Mouse (Mus musculus) cerebellum, adult 9-10 months (tissue): ENCODE measurements around the gene Cdh6.

Experiments used
- DNase-seq: peaks from one replicate; pipeline ENCODE4 v3.0.0; 2022

The Cdh6 gene

GRCm38 (mm10) chr15:13155418-13155817 is 18.1 kb downstream of the Cdh6 start:
- DNase-seq = no peak

GRCm38 (mm10) chr15:13141983-13142382 is 31.5 kb downstream of the Cdh6 start:
- DNase-seq = no peak

- no peak for DNase-seq
Observed at GRCm38 (mm10) chr15:13139662-13140061, 33.8 kb downstream of the Cdh6 start.

DNA sequence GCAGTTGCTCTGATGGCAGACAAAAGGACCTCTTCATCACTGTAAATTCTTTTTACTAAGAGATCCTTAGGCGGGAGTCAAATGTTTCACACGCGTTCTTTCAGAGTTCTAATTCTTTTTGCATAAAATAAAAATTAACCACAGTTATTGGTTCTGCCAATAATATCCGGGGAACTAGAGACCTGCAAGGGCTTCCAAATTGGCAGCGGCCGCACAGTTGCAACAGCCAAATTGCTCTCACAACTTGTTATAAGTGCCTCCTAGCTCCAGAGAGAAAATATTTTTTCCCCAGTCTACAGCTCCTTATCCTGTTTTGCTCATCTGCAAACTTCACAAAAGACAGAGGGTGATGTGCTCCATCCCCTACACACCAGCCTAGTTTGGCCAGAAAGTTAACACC is 36.3 kb downstream of the Cdh6 start:
- no peak for DNase-seq

GRCm38 (mm10) chr15:13134086-13134485 is 39.4 kb downstream of the Cdh6 start:
- peak; percentile 7 for DNase-seq

DNA sequence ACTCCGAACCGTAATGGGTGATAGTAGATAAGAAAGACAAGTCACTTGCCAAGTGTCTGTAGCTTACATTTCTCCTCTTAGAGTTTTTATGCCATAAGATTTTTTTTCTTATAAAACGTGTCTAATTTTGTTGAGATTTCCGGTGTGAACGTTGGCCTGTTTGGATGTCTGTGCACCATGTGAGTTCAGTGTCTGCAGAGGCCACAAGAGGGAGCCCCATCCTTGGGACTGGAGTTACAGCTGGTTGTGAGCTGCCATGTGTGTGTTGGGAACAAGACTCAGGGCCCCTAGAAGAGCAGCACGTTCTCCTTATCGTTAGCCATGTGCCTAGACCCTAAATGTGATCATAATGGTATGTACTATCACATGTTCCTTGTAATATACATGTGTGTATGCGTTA is 40.1 kb downstream of the Cdh6 start:
- DNase-seq = no peak

GRCm38 (mm10) chr15:13132493-13132892 is 41.0 kb downstream of the Cdh6 start:
- DNase-seq = no peak

DNA sequence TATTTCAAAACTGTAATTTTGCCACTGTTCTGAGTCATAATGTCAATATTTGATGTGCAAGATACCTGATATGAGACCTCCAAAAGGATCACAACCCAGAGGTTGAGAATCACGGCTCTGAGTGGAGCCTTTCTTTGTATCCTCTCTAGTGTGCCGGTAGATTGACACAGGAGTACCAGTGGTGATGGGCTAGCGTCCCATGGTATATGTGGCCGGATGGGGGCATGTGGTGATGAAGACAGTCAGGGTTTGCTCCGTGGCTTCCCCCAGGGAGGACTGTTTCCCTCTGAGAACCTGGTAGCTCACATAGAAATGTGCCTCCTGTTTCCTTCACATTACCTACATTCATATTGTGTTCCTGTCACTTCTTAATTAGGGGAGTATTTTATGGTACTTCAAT is 43.2 kb downstream of the Cdh6 start:
- DNase-seq = no peak

GRCm38 (mm10) chr15:13100341-13100740 is 73.1 kb downstream of the Cdh6 start:
- no peak for DNase-seq

GRCm38 (mm10) chr15:13097861-13098260 is 75.6 kb downstream of the Cdh6 start:
- no peak for DNase-seq

- DNase-seq = no peak
Observed at GRCm38 (mm10) chr15:13095406-13095805, 78.1 kb downstream of the Cdh6 start.

DNA sequence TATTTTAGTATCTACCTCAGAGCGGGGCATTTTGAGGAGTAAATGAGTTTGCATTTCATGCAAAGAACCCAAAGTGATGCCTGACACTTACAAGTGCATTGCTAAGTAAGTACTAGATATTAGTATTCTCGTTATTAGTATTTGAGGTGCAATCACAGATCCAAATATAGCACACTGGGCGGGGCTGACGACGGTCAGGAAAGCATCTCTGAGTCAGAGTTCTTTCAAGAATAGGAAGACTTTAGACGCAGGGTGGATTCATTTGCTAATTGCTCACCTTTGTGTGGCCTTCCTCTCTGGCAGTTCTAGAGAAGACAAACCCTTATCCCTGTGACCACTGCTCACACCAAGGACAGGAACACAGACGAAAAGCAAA is 78.6 kb downstream of the Cdh6 start:
- no peak for DNase-seq

DNA sequence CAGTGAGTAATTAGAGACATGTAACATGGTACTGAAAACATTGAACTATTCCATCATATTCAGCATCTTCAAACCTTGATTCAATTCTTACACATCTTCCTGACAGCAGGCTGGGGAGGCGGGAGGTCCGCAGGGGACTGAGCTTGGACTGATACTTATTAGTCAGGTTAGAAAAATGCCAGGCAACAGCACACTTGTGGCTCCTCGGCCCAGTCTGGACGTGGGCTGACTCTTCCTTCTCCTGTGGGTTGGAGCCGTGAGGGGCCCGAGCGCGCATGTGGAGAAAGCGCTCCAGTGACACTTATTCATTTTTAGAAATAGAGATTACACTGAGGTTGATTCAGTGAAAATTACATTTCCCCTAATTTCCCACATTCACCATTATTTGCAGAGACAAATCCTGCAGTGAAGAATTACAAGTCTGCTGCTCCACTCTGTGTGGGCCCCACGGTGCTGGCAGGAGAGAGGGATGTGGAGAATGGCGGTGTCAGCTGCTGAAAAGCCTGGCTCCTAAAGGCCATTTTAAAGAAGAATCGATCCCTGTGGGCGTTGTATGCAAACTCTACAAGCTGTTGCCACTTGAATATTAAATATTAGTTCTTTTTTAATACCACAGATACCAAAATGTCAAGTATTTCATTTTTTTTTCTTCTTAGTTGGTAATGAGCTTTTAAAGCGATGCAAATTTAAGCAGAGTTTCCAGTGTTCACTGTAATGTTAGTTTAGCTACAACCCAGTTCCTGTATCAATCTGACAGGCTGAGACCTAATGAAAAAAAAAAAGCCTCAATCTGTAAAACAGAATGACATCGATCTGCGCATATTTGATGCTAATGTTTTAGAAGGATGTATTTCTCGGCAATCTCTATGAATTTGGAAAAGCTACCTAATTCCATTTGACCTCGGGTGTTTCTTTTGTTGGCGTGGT is 79.3 kb downstream of the Cdh6 start:
- DNase-seq = no peak

DNA sequence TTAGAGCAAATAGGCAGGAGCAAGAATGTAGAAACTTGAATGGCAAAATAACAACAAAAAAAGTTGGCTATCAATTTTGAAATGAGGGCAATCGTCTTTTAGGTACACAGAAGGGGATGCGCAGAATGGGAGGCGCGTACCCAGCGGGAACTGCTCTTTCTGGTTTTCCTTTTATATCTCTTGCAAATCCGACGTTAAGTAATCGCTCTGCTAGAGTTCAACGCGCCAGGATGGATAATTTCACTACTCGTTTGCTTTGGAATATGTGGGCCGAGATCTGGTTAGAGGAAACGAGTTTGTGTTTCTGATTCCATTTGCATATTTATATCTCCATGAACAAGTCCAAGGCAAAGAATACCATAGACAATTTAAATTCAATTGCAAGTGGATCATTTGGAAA is 81.4 kb downstream of the Cdh6 start:
- DNase-seq = no peak

DNA sequence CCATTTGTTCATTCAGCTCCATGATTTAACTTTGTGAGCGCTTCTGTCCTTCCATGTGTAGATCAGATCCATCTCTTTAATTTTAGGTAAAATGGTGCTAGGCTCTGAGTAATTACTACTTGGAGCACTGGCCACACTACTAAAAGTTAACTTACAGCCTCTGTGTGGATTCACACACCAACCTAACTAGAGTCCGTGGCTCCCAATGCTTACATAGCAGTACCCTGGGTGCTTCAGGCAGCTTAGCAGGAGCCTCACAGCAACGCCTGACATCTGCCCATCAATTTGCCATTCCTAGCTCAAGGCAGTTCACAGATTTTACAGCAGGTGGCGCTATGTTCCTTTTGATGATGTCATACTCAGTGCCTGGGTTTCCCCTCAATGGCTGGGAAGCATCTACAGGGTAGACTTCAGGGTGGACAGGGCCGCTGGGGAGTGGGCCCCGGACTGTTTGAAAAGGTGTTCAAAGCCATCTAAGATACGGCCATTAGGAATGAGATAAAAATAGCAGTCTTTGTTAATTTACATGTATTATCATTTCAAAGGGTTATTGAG is 84.9 kb downstream of the Cdh6 start:
- DNase-seq = peak; percentile 13

DNA sequence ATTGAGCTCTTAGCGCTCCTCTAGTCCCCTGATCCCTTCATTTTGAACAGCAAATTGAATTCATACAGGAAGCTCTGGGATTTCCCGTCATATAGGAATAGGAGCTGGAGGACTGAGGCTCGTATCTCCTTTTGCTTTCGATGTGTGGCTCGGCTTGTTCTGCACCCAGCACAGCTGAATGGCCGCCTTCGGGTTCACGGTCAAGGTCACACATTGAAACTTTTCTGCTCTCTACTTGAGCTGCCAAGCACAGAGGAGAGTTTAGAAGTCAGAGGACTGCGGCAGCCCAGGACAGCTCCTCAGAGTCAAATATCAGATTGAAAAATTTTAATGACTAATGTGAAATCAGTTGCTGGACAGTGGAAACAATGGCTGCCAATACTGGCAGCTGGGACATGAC is 88.7 kb downstream of the Cdh6 start:
- DNase-seq = no peak

DNA sequence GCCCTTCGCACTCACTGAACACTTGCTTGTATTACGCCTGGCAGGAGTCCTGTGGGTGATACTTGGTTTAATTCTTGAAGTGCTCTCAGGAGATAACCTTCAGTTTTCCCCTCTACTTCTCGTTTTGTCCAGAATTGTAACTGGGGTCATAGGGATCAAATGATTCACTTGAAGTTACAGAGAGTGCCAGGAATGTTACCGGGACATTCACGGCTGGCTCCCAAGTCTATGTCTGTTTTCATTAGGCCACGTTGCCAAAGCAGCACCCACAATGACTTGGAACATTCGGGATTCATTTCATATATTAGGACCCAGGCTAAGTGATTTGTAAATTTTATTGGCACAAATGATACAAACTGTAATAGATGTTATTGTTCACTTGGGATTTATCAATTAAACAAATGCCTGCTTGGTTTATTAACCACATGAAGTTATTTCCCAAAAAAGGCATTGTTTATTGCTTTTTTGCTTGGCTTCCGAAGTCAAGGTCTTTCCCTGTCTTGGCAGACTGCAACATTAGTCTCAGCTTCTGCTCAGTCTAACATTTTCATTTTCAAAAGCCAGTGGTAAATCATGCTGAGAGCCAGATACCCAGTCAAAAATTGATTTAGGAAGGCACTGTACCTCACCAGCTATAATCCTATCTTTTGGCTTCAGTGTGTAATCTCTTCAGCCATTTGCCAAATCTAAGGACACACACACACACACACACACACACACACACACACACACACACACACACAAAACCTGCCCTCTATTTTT is 96.4 kb downstream of the Cdh6 start:
- DNase-seq = no peak

DNA sequence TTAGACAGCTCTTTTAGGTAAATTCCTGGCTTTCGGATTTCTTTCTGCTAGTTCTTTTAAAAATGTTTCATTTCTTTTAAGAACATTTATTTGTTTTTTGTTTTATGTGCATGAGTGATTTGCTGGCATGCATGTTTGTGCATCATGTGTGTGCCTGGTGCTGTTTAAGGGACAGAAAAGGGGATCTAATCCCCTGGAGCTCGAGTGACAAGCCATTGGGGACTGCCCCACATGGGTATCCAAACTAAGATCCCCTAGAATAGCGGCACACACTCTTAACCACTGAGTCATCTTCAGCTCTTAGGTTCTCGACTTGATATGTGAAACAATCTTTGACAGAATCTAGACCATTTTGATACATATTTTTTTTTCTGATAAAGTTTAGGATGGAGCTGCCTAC is 99.4 kb downstream of the Cdh6 start:
- no peak for DNase-seq

DNA sequence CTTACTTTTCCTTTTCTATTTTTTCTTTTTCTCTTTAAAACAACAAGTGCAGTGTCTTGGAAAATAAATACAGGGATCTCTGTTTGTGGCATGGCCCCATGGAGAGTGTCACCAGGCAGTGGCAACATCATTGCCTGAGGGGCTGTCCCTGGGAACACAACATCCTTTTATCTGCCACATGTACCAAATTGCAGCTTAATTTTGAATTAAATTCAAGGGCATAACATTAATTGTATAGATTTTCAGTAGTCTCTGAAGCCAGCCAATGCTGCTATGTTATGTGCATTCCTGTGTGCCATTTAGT is 105.3 kb downstream of the Cdh6 start:
- DNase-seq = no peak

DNA sequence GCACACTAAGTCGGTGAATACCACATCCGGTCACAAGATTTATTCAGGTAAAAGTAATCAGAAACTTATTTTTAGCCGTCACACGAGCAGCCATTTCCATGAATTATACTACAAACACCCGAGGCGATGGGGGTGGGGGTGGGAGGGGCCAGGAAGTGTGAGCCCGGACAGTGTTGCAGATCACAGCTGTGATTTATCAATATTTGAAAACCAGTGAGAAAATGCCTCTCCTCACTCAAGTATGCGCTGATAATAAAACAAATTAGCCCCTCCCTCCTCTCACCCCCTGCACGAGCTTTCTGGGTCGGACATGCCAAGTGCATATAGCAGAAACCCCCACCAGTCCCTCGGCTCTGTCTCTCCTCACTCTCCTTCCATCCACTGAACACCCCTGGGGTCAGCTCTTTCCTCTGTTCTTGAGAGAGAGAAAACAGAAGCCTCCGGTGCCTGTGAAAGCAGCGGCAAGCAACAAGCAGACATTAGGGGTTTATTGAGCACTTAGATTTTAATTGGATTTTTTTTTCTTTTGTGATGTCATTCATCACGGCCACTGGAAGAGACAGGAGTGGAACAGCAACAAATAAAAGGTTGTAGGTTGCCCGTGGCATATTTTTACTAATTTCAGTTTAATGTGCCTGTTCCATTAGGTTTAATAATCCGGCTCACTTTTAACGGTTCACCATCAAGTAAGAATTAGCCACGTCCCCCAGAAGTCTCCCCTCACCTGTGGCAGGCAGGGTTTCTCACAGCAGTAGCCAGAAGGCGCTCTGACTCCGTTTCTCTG is 105.9 kb downstream of the Cdh6 start:
- no peak for DNase-seq

GRCm38 (mm10) chr15:13066765-13067164 is 106.7 kb downstream of the Cdh6 start:
- DNase-seq = no peak

DNA sequence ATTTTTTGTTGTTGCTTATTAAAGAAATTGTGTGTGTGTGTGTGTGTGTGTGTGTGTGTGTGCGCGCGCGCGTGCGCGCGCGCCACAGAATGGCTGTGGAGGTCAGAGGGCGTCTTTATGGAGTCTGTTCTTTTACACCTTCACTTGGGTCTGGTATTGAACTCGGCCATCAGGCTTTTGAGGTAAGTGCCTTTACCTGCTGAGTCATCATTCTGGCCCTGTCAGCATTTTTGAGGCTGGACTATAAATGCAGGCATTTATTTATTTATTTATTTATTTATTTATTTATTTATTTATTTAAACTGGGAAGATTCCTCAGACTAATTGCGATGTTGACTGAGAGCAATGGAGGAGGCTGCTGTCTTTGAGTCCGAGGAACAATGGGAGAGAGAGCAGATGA is 109.8 kb downstream of the Cdh6 start:
- DNase-seq = no peak

GRCm38 (mm10) chr15:13057728-13058127 is 115.7 kb downstream of the Cdh6 start:
- DNase-seq = no peak
